Mouse (Mus musculus): ENCODE results near the gene Prpsap1.
A peak's percentile ranks its signal among the peaks of the same experiment; 100 is the strongest.
"Not testable (repeated sequence)": the region's sequence is repeated elsewhere in the genome, so short reads cannot be mapped to it uniquely, and the experiment has no call there.

The Prpsap1 gene

GRCm38 (mm10) chr11:116488207-116488606 lies 5.8 kb downstream of the Prpsap1 start:
- DNase-seq (ENCODE audit: low spot score): no peak

GRCm38 (mm10) chr11:116484261-116484660 lies 9.7 kb downstream of the Prpsap1 start:
- no peak for DNase-seq (ENCODE audit: low spot score)

- no peak for DNase-seq (ENCODE audit: low spot score)
Observed at GRCm38 (mm10) chr11:116481776-116482175, 12.2 kb downstream of the Prpsap1 start.

- DNase-seq (ENCODE audit: low spot score): no peak
Observed at GRCm38 (mm10) chr11:116480975-116481374, 13.0 kb downstream of the Prpsap1 start.

GRCm38 (mm10) chr11:116479832-116480231 lies 14.2 kb downstream of the Prpsap1 start:
- DNase-seq (ENCODE audit: low spot score): no peak

- DNase-seq (ENCODE audit: low spot score): no peak
Observed at GRCm38 (mm10) chr11:116478978-116479377, 15.0 kb downstream of the Prpsap1 start.

- no peak for DNase-seq (ENCODE audit: low spot score)
Observed at GRCm38 (mm10) chr11:116477160-116477759, 16.7 kb downstream of the Prpsap1 start.

GRCm38 (mm10) chr11:116476696-116477095 lies 17.3 kb downstream of the Prpsap1 start:
- DNase-seq (ENCODE audit: low spot score): no peak

- DNase-seq (ENCODE audit: low spot score): peak; percentile 54
Observed at GRCm38 (mm10) chr11:116476041-116476440, 18.0 kb downstream of the Prpsap1 start.

GRCm38 (mm10) chr11:116472275-116472674 lies 21.7 kb downstream of the Prpsap1 start:
- no peak for DNase-seq (ENCODE audit: low spot score)

- DNase-seq (ENCODE audit: low spot score): no peak
Observed at GRCm38 (mm10) chr11:116470896-116471295, 23.1 kb downstream of the Prpsap1 start.

- no peak for DNase-seq (ENCODE audit: low spot score)
Observed at GRCm38 (mm10) chr11:116470249-116470648, 23.8 kb downstream of the Prpsap1 start.

GRCm38 (mm10) chr11:116468338-116468737 lies 25.7 kb downstream of the Prpsap1 start:
- DNase-seq (ENCODE audit: low spot score): not testable (repeated sequence)

GRCm38 (mm10) chr11:116466141-116466540 lies 27.9 kb downstream of the Prpsap1 start, which contains the start of gene Qrich2:
Gene Qrich2, minus strand, starts transcription at chr11:116466241.
- DNase-seq (ENCODE audit: low spot score): no peak

- peak; percentile 70 for DNase-seq (ENCODE audit: low spot score)
Observed at GRCm38 (mm10) chr11:116463833-116464232, 30.2 kb downstream of the Prpsap1 start.

- no peak for DNase-seq (ENCODE audit: low spot score)
Observed at GRCm38 (mm10) chr11:116463338-116463737, 30.7 kb downstream of the Prpsap1 start.

GRCm38 (mm10) chr11:116459786-116460185 lies 34.2 kb downstream of the Prpsap1 start:
- DNase-seq (ENCODE audit: low spot score): no peak

GRCm38 (mm10) chr11:116456234-116456633 lies 37.8 kb downstream of the Prpsap1 start:
- no peak for DNase-seq (ENCODE audit: low spot score)

- DNase-seq (ENCODE audit: low spot score): no peak
Observed at GRCm38 (mm10) chr11:116453889-116454288, 40.1 kb downstream of the Prpsap1 start.

- DNase-seq (ENCODE audit: low spot score): no peak
Observed at GRCm38 (mm10) chr11:116449341-116449740, 44.7 kb downstream of the Prpsap1 start.

GRCm38 (mm10) chr11:116447822-116448221 lies 46.2 kb downstream of the Prpsap1 start:
- DNase-seq (ENCODE audit: low spot score): no peak

GRCm38 (mm10) chr11:116446308-116446887 lies 47.6 kb downstream of the Prpsap1 start:
- no peak for DNase-seq (ENCODE audit: low spot score)

- peak; percentile 72 for DNase-seq (ENCODE audit: low spot score)
Observed at GRCm38 (mm10) chr11:116445596-116446307, 48.2 kb downstream of the Prpsap1 start.

Measured in ovary, adult 18-20 months (tissue).